Comparison of ENCODE assay signal across 15 mouse cellular contexts in genomic region chr10:3857912-3858311, GRCm38 (mm10).
DNase-seq lines count a peak whose midpoint lies in the region; ATAC-seq and TF ChIP-seq lines count a peak whose summit lies in the region.
"Had no signal": no experiment of that assay in that cellular context is flagged by ENCODE, and none has a peak within 500 bp of the region (broad histone marks: within the 10 kb centered on the region; RNA-seq: fewer than 3 reads in every experiment).

No protein-coding gene starts in this region.

- no peak overlapping the region for H3K27ac ChIP-seq in hindbrain, embryonic 16.5 days (ENCODE audit: low read depth, low read length)
- no peak overlapping the region for H3K27ac ChIP-seq in hindbrain, embryonic 12.5 days
- no peak overlapping the region for H3K27ac ChIP-seq in forebrain, embryonic 16.5 days (ENCODE audit: low read length)
- no peak overlapping the region for H3K27ac ChIP-seq in kidney, embryonic 14.5 days (ENCODE audit: low read depth, low read length)
- H3K27ac ChIP-seq: heart, embryonic 10.5 days; stomach, postnatal 0 days had no signal

- H3K27me3 ChIP-seq in hindbrain, embryonic 16.5 days (replicated peaks; ENCODE audit: control insufficient read depth, insufficient read depth, low read length): no peaks in the 10 kb centered on the region
- no peaks in the 10 kb centered on the region for H3K27me3 ChIP-seq in hindbrain, embryonic 12.5 days
- H3K27me3 ChIP-seq in forebrain, embryonic 16.5 days (replicated peaks; ENCODE audit: control insufficient read depth, insufficient read depth, low read length): no peaks in the 10 kb centered on the region
- H3K27me3 ChIP-seq in kidney, embryonic 14.5 days (ENCODE audit: control insufficient read depth, insufficient read depth, low read length): no peaks in the 10 kb centered on the region

- H3K9me3 ChIP-seq in hindbrain, embryonic 16.5 days (ENCODE audit: control insufficient read depth, low read length): no peaks in the 10 kb centered on the region
- H3K9me3 ChIP-seq in hindbrain, embryonic 12.5 days (replicated peaks): no peaks in the 10 kb centered on the region
- no peaks in the 10 kb centered on the region for H3K9me3 ChIP-seq in forebrain, embryonic 16.5 days (ENCODE audit: control insufficient read depth, low read length)
- H3K9me3 ChIP-seq in kidney, embryonic 14.5 days (ENCODE audit: control insufficient read depth, low read length): no peaks in the 10 kb centered on the region
- H3K9me3 ChIP-seq: heart, embryonic 10.5 days had no signal

- 13% methylated on average over 5 of the region's 5 CpGs for WGBS in hindbrain, embryonic 16.5 days
- 12% methylated on average over 5 of the region's 5 CpGs for WGBS in hindbrain, embryonic 12.5 days
- 6% methylated on average over 5 of the region's 5 CpGs for WGBS in forebrain, embryonic 16.5 days
- 18% methylated on average over 5 of the region's 5 CpGs for WGBS in kidney, embryonic 14.5 days

- TF ChIP-seq CTCF in brain, embryonic 14.5 days (IDR thresholded peaks at IDR 0.05; ENCODE audit: borderline replicate concordance, extremely low read depth, insufficient read depth, insufficient read length): no peak

- TF ChIP-seq POLR2A in brain, embryonic 14.5 days (IDR thresholded peaks at IDR 0.05; ENCODE audit: borderline replicate concordance, extremely low read depth, insufficient read depth, insufficient read length, poor library complexity, severe bottlenecking): no peak

- H3K9ac ChIP-seq in hindbrain, embryonic 16.5 days (ENCODE audit: low read depth, low read length): no peak overlapping the region
- H3K9ac ChIP-seq in hindbrain, embryonic 12.5 days: no peak overlapping the region
- H3K9ac ChIP-seq in forebrain, embryonic 16.5 days (replicated peaks; ENCODE audit: low read depth, low read length): no peak overlapping the region
- no peak overlapping the region for H3K9ac ChIP-seq in kidney, embryonic 14.5 days (ENCODE audit: low read depth, low read length)

- no peaks in the 10 kb centered on the region for H3K36me3 ChIP-seq in hindbrain, embryonic 16.5 days (ENCODE audit: control insufficient read depth, insufficient read depth, low read length)
- H3K36me3 ChIP-seq in hindbrain, embryonic 12.5 days: no peaks in the 10 kb centered on the region
- H3K36me3 ChIP-seq in forebrain, embryonic 16.5 days (ENCODE audit: control insufficient read depth, insufficient read depth): no peaks in the 10 kb centered on the region
- no peaks in the 10 kb centered on the region for H3K36me3 ChIP-seq in kidney, embryonic 14.5 days (ENCODE audit: control insufficient read depth, insufficient read depth, low read length)
- H3K36me3 ChIP-seq: heart, embryonic 10.5 days had no signal

- DNase-seq in embryo, embryonic 10.5 days (ENCODE audit: low spot score): peak; percentile 35
- no peak for DNase-seq in embryo, embryonic 9.5 days (ENCODE audit: extremely low spot score)
- peak; percentile 52 for DNase-seq in brain, embryonic 14.5 days (ENCODE audit: low read depth)
- DNase-seq in urinary bladder, postnatal 14 days (ENCODE audit: low spot score): no peak
- DNase-seq: cerebellum, postnatal 10 days; gastrocnemius, postnatal 25 days; heart, postnatal 14 days; kidney, adult 8-10 months; lung, postnatal 36 days had no signal

- peaks cover 12% of the 10 kb centered on the region; the same call in 1 of the 2 replicates for H3K4me1 ChIP-seq in hindbrain, embryonic 16.5 days (ENCODE audit: control insufficient read depth, insufficient read depth, low read depth, low read length)
- H3K4me1 ChIP-seq in hindbrain, embryonic 12.5 days: peaks cover 22% of the 10 kb centered on the region
- peaks cover 12% of the 10 kb centered on the region for H3K4me1 ChIP-seq in forebrain, embryonic 16.5 days (replicated peaks; ENCODE audit: control insufficient read depth, insufficient read depth, low read length)
- H3K4me1 ChIP-seq in kidney, embryonic 14.5 days (ENCODE audit: control insufficient read depth, insufficient read depth, low read length): peaks cover 16% of the 10 kb centered on the region; the same call in 1 of the 2 replicates

- no peak overlapping the region for H3K4me2 ChIP-seq in hindbrain, embryonic 16.5 days (ENCODE audit: low read length)
- H3K4me2 ChIP-seq in hindbrain, embryonic 12.5 days (replicated peaks): no peak overlapping the region
- no peak overlapping the region for H3K4me2 ChIP-seq in forebrain, embryonic 16.5 days (ENCODE audit: low read length)
- no peak overlapping the region for H3K4me2 ChIP-seq in kidney, embryonic 14.5 days (replicated peaks; ENCODE audit: low read depth, low read length)

- peak; percentile 14; the same call in 1 of the 2 replicates for ATAC-seq in hindbrain, embryonic 16.5 days
- ATAC-seq in hindbrain, embryonic 12.5 days (ENCODE audit: low FRiP score): no peak
- 0 out of 2 replicates have a peak, but pooled peaks have one; percentile 5 for ATAC-seq in forebrain, embryonic 16.5 days
- no peak for ATAC-seq in kidney, embryonic 14.5 days (ENCODE audit: low FRiP score, low TSS enrichment)

- no peak overlapping the region for H3K4me3 ChIP-seq in hindbrain, embryonic 16.5 days (ENCODE audit: low read length)
- H3K4me3 ChIP-seq in hindbrain, embryonic 12.5 days: no peak overlapping the region
- no peak overlapping the region for H3K4me3 ChIP-seq in forebrain, embryonic 16.5 days (replicated peaks; ENCODE audit: low read length)
- H3K4me3 ChIP-seq in kidney, embryonic 14.5 days (ENCODE audit: low read length): no peak overlapping the region
- H3K4me3 ChIP-seq: heart, embryonic 10.5 days had no signal

Comparison
In these comparisons a context has a peak if more than half of its experiments do, and no peak if none do; other contexts are left out.
1. DNase-seq: peak in embryo, embryonic 10.5 days (single experiment) and brain, embryonic 14.5 days (single experiment); none in embryo, embryonic 9.5 days (single experiment) and urinary bladder, postnatal 14 days (single experiment).
2. ATAC-seq: peak in hindbrain, embryonic 16.5 days (single experiment) and forebrain, embryonic 16.5 days (single experiment); none in hindbrain, embryonic 12.5 days (single experiment) and kidney, embryonic 14.5 days (single experiment).